Mouse (Mus musculus) MEL (cell line): ENCODE measurements at regions not wholly inside any gene's neighbourhood (a gene's known extent, or its start where the extent isn't known, plus 50 kb on each side); places are given as distances from the start of the nearest gene placed in this dataset.

Experiments
- DNase-seq: peaks from one replicate; pipeline ENCODE4 v3.0.0; 2011; ENCODE audit warnings: low read depth, low spot score
- H3K27ac ChIP-seq: 2 replicates; pipeline ENCODE4 v1.5.1; 2012; ENCODE audit warnings: low read depth, mild to moderate bottlenecking, control low read depth, low read length, moderate library complexity; ENCODE audit not compliant: control insufficient read depth
- H3K27me3 ChIP-seq, 2 experiments: fragments of 150-350 bp in 1 of 2; sonication (generic) in 1 of 2; 2 replicates each; pipeline ENCODE4 v1.6.1; 2012; ENCODE audit warnings: low read length in 2 of 2, mild to moderate bottlenecking in 2 of 2, improper control_type of control experiment in 1 of 2, moderate library complexity in 1 of 2; ENCODE audit not compliant: insufficient read depth in 2 of 2, control insufficient read depth in 1 of 2
- H3K36me3 ChIP-seq, 2 experiments: 2 replicates each; pipeline ENCODE4 v1.6.1; 2012 to 2014; ENCODE audit warnings: low read length in 2 of 2, improper control_type of control experiment in 1 of 2, inconsistent platforms in 1 of 2, mild to moderate bottlenecking in 1 of 2; ENCODE audit not compliant: insufficient read depth in 2 of 2, control insufficient read depth in 1 of 2
- H3K4me1 ChIP-seq, 2 experiments: fragments of 150-350 bp in 1 of 2; sonication (generic) in 1 of 2; 2 replicates each; pipeline ENCODE4 v1.6.1; 2012; ENCODE audit warnings: low read length in 2 of 2, improper control_type of control experiment in 1 of 2, mild to moderate bottlenecking in 1 of 2; ENCODE audit not compliant: insufficient read depth in 2 of 2, control insufficient read depth in 1 of 2
- H3K4me3 ChIP-seq, 2 experiments: fragments of 150-350 bp in 1 of 2; sonication (generic) in 1 of 2; 2 replicates each; pipeline ENCODE4 v1.5.1; 2012; ENCODE audit warnings: low read depth in 2 of 2, low read length in 2 of 2, mild to moderate bottlenecking in 2 of 2, moderate library complexity in 2 of 2, control low read depth in 1 of 2, improper control_type of control experiment in 1 of 2; ENCODE audit not compliant: control insufficient read depth in 1 of 2, insufficient read depth in 1 of 2
- H3K79me2 ChIP-seq: 2 replicates; pipeline ENCODE4 v1.6.1; 2012; ENCODE audit warnings: mild to moderate bottlenecking, low read length, moderate library complexity; ENCODE audit not compliant: control insufficient read depth, poor library complexity, insufficient read depth
- H3K9ac ChIP-seq: 2 replicates; pipeline ENCODE4 v1.6.1; 2012; ENCODE audit warnings: low read depth, mild to moderate bottlenecking, control low read depth, low read length, moderate library complexity; ENCODE audit not compliant: control insufficient read depth, poor library complexity, severe bottlenecking
- H3K9me3 ChIP-seq: fragments of 150-350 bp; sonication (generic); replicated peaks from 2 replicates; pipeline ENCODE4 v1.6.1; 2012; ENCODE audit warnings: mild to moderate bottlenecking, low read length, improper control_type of control experiment, moderate library complexity; ENCODE audit not compliant: insufficient read depth
- BHLHE40 ChIP-seq: IDR thresholded peaks from 2 replicates; pipeline ENCODE4 v1.6.1; 2012; ENCODE audit warnings: low read depth, mild to moderate bottlenecking, inconsistent platforms, low read length, improper control_type of control experiment, borderline replicate concordance
- CHD2 ChIP-seq: IDR thresholded peaks from 2 replicates; pipeline ENCODE4 v1.6.1; 2011; ENCODE audit warnings: low read length, improper control_type of control experiment
- CTCF ChIP-seq, 3 experiments: IDR thresholded peaks in 2 of 3; conservative IDR thresholded peaks in 1 of 3; 2 replicates each; pipeline ENCODE4 v1.5.1; 2011 to 2012; ENCODE audit warnings: low read length in 3 of 3, low read depth in 2 of 3, mild to moderate bottlenecking in 2 of 3, improper control_type of control experiment in 1 of 3, inconsistent platforms in 1 of 3, mixed read lengths in 1 of 3, moderate library complexity in 1 of 3; ENCODE audit not compliant: control insufficient read depth in 1 of 3, insufficient read depth in 1 of 3, poor library complexity in 1 of 3, severe bottlenecking in 1 of 3
- E2F4 ChIP-seq: IDR thresholded peaks from 2 replicates; pipeline ENCODE4 v1.6.1; 2011; ENCODE audit warnings: low read depth, low read length, improper control_type of control experiment, borderline replicate concordance
- ELF1 ChIP-seq: IDR thresholded peaks from 2 replicates; pipeline ENCODE4 v1.6.1; 2014; ENCODE audit warnings: low read depth, mild to moderate bottlenecking, inconsistent platforms, low read length, improper control_type of control experiment, moderate library complexity
- ETS1 ChIP-seq: IDR thresholded peaks from 2 replicates; pipeline ENCODE4 v1.6.1; 2012; ENCODE audit warnings: low read depth, mild to moderate bottlenecking, inconsistent platforms, low read length, improper control_type of control experiment, moderate library complexity
- GATA1 ChIP-seq: IDR thresholded peaks from 2 replicates; pipeline ENCODE4 v1.6.1; 2011; ENCODE audit warnings: low read depth, low read length, improper control_type of control experiment
- JUND ChIP-seq: IDR thresholded peaks from 2 replicates; pipeline ENCODE4 v1.6.1; 2011; ENCODE audit warnings: low read depth, mild to moderate bottlenecking, improper control_type of control experiment, low read length
- KAT2A ChIP-seq: conservative IDR thresholded peaks from 2 replicates; pipeline ENCODE4 v1.6.1; 2012; ENCODE audit warnings: low read depth, low read length, improper control_type of control experiment, inconsistent platforms
- MAZ ChIP-seq: IDR thresholded peaks from 2 replicates; pipeline ENCODE4 v1.6.1; 2012; ENCODE audit warnings: low read depth, mild to moderate bottlenecking, inconsistent platforms, low read length, improper control_type of control experiment
- MEF2A ChIP-seq: IDR thresholded peaks from 2 replicates; pipeline ENCODE4 v1.6.1; 2014; ENCODE audit warnings: low read depth, mild to moderate bottlenecking, inconsistent platforms, low read length, improper control_type of control experiment; ENCODE audit not compliant: poor library complexity, insufficient replicate concordance, severe bottlenecking; ENCODE audit errors: extremely low read depth
- MXI1 ChIP-seq: IDR thresholded peaks from 2 replicates; pipeline ENCODE4 v1.6.1; 2011; ENCODE audit warnings: mild to moderate bottlenecking, low read depth, low read length, improper control_type of control experiment
- MYB ChIP-seq: IDR thresholded peaks from 2 replicates; pipeline ENCODE4 v1.6.1; 2011; ENCODE audit warnings: mild to moderate bottlenecking, low read depth, low read length, improper control_type of control experiment
- MYC ChIP-seq: IDR thresholded peaks from 2 replicates; pipeline ENCODE4 v1.6.1; 2011; ENCODE audit warnings: low read depth, mild to moderate bottlenecking, low read length, improper control_type of control experiment, moderate library complexity
- NELFE ChIP-seq: IDR thresholded peaks from 2 replicates; pipeline ENCODE4 v1.6.1; 2011; ENCODE audit warnings: low read depth, low read length, improper control_type of control experiment
- SIN3A ChIP-seq: IDR thresholded peaks from 2 replicates; pipeline ENCODE4 v1.6.1; 2012; ENCODE audit warnings: low read length, improper control_type of control experiment, inconsistent platforms
- SMC3 ChIP-seq: IDR thresholded peaks from 2 replicates; pipeline ENCODE4 v1.6.1; 2011; ENCODE audit warnings: low read depth, low read length, improper control_type of control experiment
- TAL1 ChIP-seq: IDR thresholded peaks from 2 replicates; pipeline ENCODE4 v1.6.1; 2012; ENCODE audit warnings: mild to moderate bottlenecking, inconsistent platforms, low read length, moderate library complexity, mixed read lengths
- TBP ChIP-seq: IDR thresholded peaks from 2 replicates; pipeline ENCODE4 v1.8.0; 2011; ENCODE audit warnings: low read depth, low read length, improper control_type of control experiment
- TCF12 ChIP-seq: IDR thresholded peaks from 2 replicates; pipeline ENCODE4 v1.6.1; 2014; ENCODE audit warnings: low read depth, mild to moderate bottlenecking, inconsistent platforms, low read length, improper control_type of control experiment, moderate library complexity
- UBTF ChIP-seq: IDR thresholded peaks from 2 replicates; pipeline ENCODE4 v1.6.1; 2012; ENCODE audit warnings: low read depth, mild to moderate bottlenecking, inconsistent platforms, low read length, improper control_type of control experiment, moderate library complexity, borderline replicate concordance; ENCODE audit not compliant: insufficient read depth
- USF2 ChIP-seq, 2 experiments: IDR thresholded peaks; 2 replicates each; pipeline ENCODE4 v1.6.1; 2011 to 2012; ENCODE audit warnings: improper control_type of control experiment in 2 of 2, low read length in 2 of 2, borderline replicate concordance in 1 of 2, inconsistent platforms in 1 of 2, low read depth in 1 of 2, mild to moderate bottlenecking in 1 of 2; ENCODE audit not compliant: insufficient read depth in 1 of 2
- ZC3H11A ChIP-seq: IDR thresholded peaks from 2 replicates; pipeline ENCODE4 v1.6.1; 2012; ENCODE audit warnings: low read depth, mild to moderate bottlenecking, inconsistent platforms, low read length, improper control_type of control experiment
- ZMIZ1 ChIP-seq: IDR thresholded peaks from 2 replicates; pipeline ENCODE4 v1.6.1; 2012; ENCODE audit warnings: low read depth, mild to moderate bottlenecking, inconsistent platforms, low read length, improper control_type of control experiment, moderate library complexity
- ZNF384 ChIP-seq: IDR thresholded peaks from 2 replicates; pipeline ENCODE4 v1.6.1; 2012; ENCODE audit warnings: low read depth, mild to moderate bottlenecking, inconsistent platforms, low read length, improper control_type of control experiment

DNA sequence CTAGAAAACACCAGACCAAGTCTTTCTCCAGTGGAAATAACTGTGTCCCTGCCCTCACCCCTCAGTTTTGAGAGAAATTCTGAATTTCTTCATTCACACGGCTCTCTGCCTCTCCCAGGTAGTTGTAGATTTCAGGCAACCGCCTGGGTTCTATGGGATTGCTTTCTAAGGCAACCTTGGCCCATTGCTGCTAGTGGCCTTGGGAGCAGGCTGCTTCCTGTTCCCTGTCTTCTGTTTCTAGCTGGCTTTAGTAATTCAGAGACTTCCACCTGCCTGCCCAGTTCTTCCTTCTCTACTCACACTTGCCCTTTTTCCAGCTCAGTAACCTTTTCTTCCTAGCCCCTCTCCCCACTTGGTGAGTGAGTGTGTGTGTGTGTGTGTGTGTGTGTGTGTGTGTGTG is 187.1 kb downstream of the Abcc12 start:
- H3K36me3 ChIP-seq = no peaks in the 10 kb centered on the region
- H3K27ac ChIP-seq = no peak overlapping the region
- no peaks in the 10 kb centered on the region for H3K27me3 ChIP-seq
- H3K9ac ChIP-seq = no peak overlapping the region
- H3K4me3 ChIP-seq = no peak overlapping the region
- H3K9me3 ChIP-seq = no peaks in the 10 kb centered on the region
- no peak for DNase-seq
- no peaks in the 10 kb centered on the region for H3K4me1 ChIP-seq
- H3K79me2 ChIP-seq = no peaks in the 10 kb centered on the region
- TF ChIP-seq NELFE (no peak), MXI1 (no peak), E2F4 (no peak), MEF2A (no peak), GATA1 (no peak), ZMIZ1 (no peak), BHLHE40 (no peak), USF2 (IDR thresholded peaks at IDR 0.05; ENCODE audit: borderline replicate concordance in 1 of 2, insufficient read depth in 1 of 2, low read depth in 1 of 2, low read length in 2 of 2) (no peak), ZNF384 (no peak), ZC3H11A (no peak), CHD2 (no peak), CTCF (IDR thresholded peaks at IDR 0.05 in 2 of 3, conservative IDR thresholded peaks at IDR 0.05 in 1 of 3; ENCODE audit: control insufficient read depth in 1 of 3, insufficient read depth in 1 of 3, low read depth in 2 of 3, low read length in 3 of 3, poor library complexity in 1 of 3, severe bottlenecking in 1 of 3) (no peak), MYC (no peak), SIN3A (no peak), ELF1 (no peak), TCF12 (no peak), TAL1 (no peak)

DNA sequence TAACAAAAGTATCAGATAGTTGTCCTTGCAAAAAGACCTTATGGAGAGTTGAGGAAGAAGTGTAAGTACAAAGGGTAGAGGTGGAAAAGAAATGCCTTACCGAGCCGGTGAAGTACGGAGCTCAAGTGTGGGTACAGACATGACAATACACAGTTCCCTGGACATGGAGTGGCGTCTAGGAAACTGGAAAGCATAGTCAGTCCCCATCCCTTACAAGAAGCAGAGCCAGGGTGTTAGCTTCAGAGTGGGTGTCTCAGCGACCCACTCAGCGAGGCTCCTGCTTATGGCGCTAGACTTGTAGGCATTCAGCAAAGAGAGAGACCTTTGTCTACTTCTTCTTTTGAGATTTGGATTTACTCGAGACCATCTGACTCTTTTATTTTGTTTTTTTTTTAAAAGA is 189.8 kb downstream of the Abcc12 start:
- no peak for TF ChIP-seq MAZ
- TF ChIP-seq UBTF = no peak
- no peak for TF ChIP-seq KAT2A
- no peak for TF ChIP-seq CTCF (IDR thresholded peaks at IDR 0.05 in 2 of 3, conservative IDR thresholded peaks at IDR 0.05 in 1 of 3; ENCODE audit: control insufficient read depth in 1 of 3, insufficient read depth in 1 of 3, low read depth in 2 of 3, low read length in 3 of 3, poor library complexity in 1 of 3, severe bottlenecking in 1 of 3)
- no peak for TF ChIP-seq SIN3A
- TF ChIP-seq JUND = no peak
- TF ChIP-seq ELF1 = no peak
- TF ChIP-seq TBP = no peak
- no peak for TF ChIP-seq E2F4
- no peak for TF ChIP-seq ETS1
- TF ChIP-seq SMC3 = no peak
- TF ChIP-seq CHD2 = no peak
- TF ChIP-seq MYB = no peak
- no peaks in the 10 kb centered on the region for H3K4me1 ChIP-seq
- no peak overlapping the region for H3K9ac ChIP-seq
- DNase-seq = no peak
- no peak overlapping the region for H3K4me3 ChIP-seq
- H3K9me3 ChIP-seq = no peaks in the 10 kb centered on the region
- H3K27me3 ChIP-seq = no peaks in the 10 kb centered on the region
- H3K27ac ChIP-seq = no peak overlapping the region
- no peaks in the 10 kb centered on the region for H3K79me2 ChIP-seq
- H3K36me3 ChIP-seq = no peaks in the 10 kb centered on the region
